Mouse (Mus musculus): Measurements from ENCODE around the gene Sv2c. TPM values are rescaled to one million over a fixed set of nuclear protein-coding genes. Genes with fewer than 3 reads are reported as not detected.
"Not testable (repeated sequence)": the region's sequence is repeated elsewhere in the genome, so short reads cannot be mapped to it uniquely, and the experiment has no call there.

Gene Sv2c
- total RNA-seq, 2 experiments from 2014 or later = 0.07 to 0.24 TPM

DNA sequence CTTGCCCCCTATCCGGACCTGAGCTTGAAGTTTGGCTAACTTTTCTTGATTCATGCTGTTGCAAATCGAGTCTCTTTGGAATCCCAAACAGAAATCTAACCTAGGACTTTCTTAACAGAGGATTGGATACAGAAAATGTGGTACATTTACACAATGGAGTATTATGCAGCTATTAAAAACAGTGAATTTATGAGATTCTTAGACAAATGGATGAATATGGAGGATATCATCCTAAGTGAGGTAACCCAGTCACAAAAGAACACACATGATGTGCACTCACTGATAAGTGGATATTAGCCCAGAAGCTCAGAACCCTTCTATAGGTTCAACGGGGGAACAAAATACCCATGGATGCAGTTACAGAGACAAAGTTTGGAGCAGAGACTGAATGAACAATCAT is 51.1 kb downstream of the Sv2c start, which contains the start of gene Gm20075:
Gene Gm20075 (minus strand): TSS at position 101 of the 400 bp plus-strand sequence.
- DNase-seq; intact Hi-C loops (cut with DNase I): not testable (repeated sequence)

DNA sequence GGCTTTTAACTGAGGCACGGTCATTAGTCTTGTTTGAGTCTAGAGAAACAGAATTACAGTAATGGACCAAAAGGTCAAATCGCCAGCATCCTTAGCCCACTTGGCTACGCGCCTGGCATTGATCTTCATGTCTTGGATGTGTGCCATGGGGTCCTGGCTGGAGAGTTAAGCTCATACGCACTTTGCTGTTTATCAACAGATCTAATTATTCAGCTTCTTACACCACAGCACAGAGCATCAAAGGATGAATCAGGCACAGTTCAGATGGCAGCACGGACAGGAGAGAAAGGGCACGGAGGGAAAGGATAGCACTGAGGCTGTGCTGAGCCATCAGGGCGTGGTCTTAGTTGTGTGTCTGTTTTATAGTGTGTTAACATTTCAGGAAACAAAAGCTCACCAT is 58.8 kb downstream of the Sv2c start:
- DNase-seq = no peak
- intact Hi-C loops (cut with DNase I) = no loop called here

DNA sequence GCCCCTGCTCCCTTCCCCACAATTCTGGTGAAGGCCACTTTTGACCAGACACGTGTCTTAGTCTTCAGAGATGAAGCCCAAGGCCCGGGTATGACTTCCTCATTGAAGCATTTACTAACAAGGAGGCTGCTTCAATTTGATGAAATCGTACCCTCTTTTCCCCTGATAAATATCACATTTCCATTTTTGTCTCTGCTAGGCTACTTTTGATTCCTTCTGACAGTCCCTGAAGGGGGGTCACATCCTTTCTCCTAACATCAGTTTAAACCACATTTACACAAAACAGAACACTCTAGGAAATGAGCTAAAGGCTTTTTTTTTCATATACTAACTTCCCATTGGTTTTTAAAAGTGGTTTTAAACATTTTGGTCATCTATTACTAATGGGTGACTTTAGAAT is 79.6 kb downstream of the Sv2c start:
- no peak for DNase-seq
- intact Hi-C loops (cut with DNase I) = no loop called here

DNA sequence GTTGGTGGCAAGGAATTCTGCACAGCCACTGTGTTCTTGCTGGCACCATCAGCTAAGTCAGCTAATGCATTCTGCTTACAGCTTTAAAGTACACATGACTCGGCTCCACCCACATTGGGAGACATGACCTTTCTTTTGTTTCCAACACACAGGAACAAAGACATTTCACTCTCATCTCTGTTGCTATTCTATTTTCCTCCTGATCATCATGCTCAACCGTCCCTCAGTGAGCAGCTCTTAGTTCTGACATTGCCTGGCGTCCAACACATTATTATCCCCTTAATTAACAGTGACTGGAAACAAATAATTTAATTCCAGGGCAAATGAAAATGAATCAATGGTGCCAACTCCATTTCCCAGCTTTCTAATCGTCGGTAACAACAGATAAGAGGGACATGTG is 87.0 kb downstream of the Sv2c start:
- intact Hi-C loops (cut with DNase I) = no loop called here
- no peak for DNase-seq

DNA sequence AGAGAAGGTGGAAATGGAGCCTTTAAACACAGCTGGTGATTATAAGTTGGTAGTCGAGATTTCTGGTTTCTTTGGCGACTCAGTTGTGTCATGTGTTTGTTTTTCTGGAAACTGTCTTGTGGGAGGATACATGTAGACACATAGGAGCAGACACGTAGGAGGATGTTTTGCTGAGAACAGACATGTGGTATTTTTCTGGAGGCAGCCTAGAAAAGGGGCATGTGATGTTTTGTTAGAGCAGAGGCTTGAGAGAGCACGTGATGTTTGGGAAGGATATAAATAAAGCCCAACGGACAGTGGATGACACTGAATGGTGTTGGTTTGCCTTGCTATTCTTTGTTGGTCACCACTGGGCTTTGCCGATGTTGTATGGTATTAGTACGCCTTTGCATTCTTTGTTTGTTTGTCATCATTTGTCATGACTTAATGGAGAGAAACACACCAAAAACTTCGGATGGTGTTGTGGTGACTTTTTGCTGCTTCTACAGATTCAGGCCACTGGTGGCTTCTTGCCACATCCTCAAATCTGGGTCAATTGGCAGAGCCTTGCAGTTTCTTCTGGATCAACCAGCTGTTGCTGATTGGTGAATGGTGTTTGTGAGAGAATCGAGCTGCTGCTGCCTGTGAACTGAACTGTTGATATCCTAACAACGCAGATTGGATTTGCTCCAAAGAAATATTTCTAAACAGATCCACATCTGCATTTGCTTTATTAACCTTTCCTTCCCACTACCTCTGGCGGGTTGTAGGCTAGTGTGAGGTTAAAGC is 91.9 kb downstream of the Sv2c start:
- intact Hi-C loops (cut with DNase I) = no loop called here
- DNase-seq = no peak

DNA sequence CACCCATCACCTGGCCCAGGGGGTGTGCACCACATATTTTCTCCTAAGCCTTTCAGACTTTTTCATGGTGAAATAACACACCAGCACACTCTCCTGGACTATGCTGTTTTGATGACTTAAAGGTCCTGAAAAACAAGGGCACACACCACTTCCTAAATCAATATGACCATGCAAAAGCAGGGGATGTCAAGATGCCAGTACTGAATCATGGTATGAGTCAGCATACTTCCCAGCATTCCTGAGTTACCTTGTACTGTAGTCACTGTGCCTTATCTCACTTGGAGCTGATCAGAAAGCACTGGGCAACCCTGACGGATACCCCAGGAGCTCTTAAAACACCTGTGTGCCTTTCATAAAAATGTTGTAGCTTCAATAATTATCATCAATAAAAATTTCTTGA is 92.8 kb downstream of the Sv2c start:
- intact Hi-C loops (cut with DNase I) = loop anchor here (10.0 kb wide), 2 partner anchors 215 to 555 kb away; no protein-coding TSS in a partner anchor
- DNase-seq = no peak

DNA sequence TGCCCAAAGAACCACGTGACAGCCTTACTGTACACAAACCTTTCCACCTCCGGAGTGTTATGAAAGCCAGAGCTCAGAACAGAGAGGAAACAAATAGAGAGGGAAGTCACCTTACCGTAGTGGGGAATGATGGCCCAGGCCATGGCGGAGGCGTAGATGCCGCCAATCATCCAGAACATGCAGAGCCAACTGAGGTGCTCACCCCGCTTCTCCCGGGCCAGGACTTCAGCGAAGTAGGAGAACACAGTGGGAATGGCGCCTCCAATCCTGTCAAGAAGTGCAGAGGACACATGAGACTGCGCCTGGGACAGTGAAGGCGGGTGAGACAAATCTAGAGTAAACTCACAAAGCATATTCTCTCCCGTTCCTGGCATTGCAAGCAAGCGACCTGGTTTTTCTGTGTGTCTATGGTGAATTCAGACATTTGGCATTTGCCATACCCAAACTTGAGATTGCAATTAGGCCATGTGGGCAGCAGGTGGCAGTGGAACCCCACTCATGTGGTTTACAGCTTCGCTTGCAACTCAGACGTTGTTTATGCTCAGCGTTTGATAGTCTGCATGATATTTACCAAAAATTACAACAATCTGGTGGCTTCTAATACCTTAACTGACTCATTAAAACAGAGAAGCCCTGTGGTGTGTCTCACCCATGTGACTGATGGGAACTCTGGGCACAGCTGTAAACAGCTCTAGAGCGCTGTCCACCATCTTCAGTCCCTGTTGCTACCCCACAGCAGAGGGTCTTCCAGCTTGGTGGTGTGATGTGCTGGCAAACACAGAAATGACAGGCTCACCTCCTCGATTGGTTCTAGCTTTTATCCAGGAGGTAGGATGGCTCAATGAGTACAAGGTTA is 101.8 kb downstream of the Sv2c start:
- intact Hi-C loops (cut with DNase I) = loop anchor here (1.0 to 10.0 kb wide), 3 partner anchors 224 to 564 kb away; no protein-coding TSS in a partner anchor
- peak; percentile 34 to 55 for DNase-seq

DNA sequence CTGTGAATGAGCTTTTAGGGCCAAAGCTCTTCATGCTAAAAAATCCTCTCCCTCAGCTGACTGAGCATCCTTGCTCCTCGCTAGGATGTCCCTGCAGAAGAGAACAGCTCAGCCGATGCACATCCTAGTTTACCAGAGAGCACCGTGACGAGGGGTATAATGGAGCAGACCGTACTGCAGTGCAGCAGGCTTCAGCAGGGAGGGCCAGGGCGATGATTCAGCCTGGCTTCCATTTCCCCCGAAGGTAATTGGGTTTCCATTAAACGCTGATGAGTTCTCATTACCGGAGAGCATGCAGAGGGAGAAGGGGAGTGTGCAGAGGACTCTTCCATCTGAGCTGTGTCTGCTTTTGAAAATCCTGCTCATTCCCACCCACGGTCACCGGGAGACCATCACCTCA is 108.5 kb downstream of the Sv2c start:
- intact Hi-C loops (cut with DNase I) = no loop called here
- DNase-seq = no peak

DNA sequence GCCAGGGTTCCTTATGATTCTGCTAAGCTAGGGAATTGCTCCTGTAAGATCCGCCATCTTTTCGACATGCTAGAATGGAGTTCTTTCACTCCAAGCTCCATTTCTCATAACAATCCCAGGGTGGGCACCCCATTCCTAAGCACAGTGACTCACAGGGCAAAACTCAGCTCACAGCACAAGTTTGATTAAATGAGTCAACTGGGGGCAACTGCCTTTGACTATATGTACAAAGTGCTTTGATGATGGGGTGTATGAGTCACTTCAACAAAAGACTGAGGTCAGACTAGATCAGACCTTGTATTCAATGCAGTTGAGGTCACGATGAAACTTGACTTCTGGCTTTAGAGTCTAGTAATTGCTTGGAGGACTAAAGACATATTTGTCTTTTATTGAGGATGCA is 116.9 kb downstream of the Sv2c start:
- intact Hi-C loops (cut with DNase I) = no loop called here

DNA sequence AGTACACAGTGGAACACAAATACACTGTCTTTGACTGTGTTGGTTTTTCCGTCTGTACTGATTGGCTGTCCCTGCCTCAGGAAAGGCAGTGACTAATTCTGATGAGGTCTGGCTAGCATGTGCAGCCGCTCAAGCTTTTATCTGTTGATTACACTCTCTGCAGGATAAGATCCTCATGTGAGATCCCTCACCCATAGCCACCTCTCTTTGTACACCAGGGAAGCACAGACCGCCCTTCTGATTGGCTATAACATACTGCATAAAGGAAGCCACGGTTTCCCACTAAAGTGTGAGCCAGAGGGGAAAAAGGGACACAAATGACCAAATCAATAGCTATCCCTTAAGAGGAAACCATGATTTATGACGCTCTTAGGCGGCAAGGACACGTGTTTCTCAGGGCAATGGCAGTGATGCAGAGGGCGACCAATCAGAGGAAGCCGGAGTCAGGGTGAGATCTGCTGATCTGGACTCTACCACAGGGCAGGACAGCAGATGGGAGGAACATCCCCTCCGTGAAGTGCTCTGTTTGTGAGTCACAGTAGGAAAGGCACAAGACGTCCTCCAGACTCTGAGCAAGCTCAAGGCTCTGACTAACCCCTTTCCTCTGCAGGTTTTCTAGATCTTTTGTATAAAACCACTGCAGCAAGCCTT is 121.4 kb downstream of the Sv2c start:
- no peak for DNase-seq
- intact Hi-C loops (cut with DNase I) = no loop called here

More for the DNA sequence above, 116.9 kb downstream of the Sv2c start:
- no peak for DNase-seq

DNA sequence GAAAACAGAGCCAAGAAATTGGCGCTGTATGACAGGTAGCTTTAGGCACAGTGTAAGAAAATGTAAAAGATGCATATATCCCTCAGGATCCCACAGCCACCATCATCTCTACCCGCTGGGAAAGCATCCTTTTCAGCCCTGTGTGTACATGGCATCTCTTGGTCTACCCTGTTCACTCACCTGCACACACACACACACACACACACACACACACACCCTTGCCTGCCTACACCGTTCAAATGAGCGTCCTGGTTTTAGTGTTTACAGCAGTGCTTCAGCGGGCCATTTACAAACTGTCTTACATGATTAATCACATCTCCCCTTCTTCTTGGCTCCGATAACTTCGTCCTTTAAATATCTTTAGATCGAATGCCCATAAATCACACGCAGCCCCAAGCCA is 123.4 kb downstream of the Sv2c start:
- no peak for DNase-seq
- intact Hi-C loops (cut with DNase I) = no loop called here

DNA sequence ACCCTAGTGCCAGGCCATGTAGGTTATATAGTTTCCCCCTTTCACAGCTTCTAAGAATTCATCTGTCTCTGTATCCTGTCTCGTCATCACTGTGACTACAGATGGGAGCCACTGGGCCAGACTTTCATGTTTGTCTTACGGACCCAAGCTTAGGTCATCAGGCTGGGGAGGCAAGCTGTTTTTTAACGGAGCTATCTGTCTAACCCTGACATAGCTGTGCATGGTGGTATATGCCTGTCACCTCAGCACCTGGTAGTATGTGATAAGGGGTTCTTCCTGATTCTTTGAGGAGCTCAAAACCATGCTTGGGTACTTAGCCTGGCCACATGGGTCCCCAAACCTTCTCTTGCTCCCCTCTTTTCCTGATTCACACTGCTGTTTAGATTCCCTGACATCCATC is 124.2 kb downstream of the Sv2c start:
- no peak for DNase-seq
- intact Hi-C loops (cut with DNase I) = no loop called here

DNA sequence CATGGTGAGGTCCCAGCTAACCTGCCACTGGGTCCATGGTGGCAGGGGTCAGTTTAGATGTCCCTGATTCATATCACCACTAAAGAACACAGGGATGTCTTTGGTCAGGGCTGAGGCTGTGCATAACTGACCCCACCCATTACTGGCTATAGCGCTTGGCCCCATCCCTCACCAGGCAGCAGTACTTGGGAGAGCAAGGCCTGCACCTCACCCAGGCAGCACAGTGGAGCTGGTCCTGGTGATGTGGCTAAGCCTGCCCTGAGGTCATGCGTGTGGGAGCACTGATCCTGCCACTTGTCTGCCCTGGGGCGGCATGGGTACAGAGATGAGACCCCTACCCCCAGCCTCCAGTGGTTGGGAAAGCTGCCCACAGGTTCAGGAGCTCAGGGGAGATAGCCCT is 128.8 kb downstream of the Sv2c start:
- intact Hi-C loops (cut with DNase I) = no loop called here
- no peak for DNase-seq

DNA sequence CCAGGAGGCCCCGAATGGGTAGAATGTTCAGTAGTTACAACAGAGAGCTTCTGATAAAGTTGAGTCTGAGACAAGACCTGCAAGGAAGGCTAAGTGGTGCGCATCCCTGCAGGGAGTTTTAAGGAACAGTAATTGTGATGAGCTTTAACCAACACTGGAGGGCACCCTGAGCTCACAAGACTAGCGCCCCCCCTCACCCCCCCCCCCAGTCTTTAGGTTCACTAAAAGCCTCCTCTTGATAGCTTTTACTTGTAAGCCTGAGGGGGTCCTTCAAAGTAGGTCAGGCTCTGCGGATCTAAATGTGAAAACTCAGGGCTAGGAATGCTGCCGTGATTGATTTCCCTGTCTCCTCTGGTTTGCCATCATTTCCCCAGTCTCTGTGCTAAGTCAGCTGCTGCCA is 129.9 kb downstream of the Sv2c start:
- DNase-seq = no peak
- intact Hi-C loops (cut with DNase I) = no loop called here

DNA sequence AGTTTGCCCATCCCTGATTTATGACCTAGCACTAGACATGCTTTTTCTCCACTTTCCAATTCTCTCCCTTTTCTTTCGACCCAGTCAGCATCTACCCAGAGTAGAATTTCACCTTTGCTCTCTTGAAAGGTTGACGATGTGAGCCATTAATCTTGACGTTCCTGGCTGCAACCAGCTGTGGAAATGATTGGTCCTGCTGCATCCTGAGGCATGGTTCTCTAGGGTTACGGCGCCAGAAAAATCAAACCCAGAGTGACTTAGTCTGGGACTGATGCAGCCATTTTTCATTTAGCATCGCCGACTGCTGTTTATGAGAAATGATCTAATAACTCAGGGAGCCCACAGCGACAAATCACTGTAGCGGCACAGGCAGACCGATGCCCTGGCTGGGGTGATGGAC is 133.0 kb downstream of the Sv2c start:
- DNase-seq = no peak
- intact Hi-C loops (cut with DNase I) = no loop called here

DNA sequence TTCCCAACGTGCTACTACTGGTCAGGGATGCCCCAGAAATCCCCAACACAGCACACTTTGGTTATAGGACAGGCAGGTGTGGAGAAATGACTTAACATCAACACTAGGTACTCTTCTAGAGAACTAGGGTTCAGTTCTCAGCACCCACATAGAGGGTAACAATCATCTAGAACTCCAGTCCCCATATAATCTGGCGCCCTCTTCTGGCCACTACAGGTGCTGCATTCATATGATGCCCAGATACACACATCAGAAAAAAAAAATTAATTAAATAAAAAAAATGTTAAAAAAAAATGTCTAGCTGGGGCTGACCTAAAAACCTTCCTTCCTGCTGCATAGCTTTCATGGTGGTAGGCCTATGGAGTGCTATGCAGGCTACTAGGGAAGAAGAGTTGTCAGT is 135.1 kb downstream of the Sv2c start:
- intact Hi-C loops (cut with DNase I) = no loop called here

DNA sequence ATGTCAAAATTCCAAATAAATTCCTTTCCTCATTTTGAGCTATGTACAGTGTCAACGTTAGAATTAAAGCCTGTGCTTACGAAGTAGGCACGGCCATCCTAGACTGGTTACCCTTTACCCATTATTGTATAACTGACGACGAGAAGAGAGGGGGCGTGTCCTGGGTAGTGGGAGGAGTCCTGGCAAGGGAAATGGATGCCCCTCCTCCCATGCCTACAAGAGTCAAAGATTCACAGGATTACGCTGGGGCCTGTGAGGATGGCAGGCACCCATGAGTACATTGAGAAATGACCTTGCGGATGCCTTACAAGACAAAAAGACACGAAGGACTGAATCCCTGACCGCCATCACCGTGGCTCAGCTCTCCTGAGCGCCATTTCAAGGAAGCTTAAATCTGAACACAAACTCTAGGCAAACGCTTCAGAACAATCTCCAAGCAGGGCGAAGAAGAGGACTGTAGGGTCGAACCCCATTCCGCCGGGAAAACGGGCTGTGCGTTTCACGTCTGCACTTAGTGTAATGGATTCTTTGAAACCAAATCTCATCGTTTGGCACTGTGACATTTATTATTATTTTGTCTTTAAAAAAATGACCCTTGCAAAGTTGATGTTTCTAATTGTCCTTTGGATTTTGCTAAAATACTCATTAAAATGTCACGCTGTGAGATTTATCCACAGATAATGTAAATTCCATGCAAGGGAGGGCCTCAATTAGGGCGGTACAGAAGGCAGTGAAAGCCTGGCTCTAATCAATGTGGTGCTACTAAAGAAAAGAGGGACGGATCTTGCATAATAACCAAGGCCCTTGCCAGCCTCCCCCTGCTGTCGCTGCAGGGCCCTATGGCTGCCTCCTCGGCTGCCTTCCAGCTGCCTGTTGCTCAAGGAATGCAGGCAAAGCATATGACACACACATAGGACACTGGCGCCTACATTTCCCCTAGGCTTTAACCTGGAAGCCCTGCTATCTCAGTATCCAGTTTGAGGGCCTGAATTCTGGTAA is 137.4 kb downstream of the Sv2c start:
- no peak for DNase-seq
- intact Hi-C loops (cut with DNase I) = no loop called here

More for the DNA sequence above, 135.1 kb downstream of the Sv2c start:
- DNase-seq = no peak

DNA sequence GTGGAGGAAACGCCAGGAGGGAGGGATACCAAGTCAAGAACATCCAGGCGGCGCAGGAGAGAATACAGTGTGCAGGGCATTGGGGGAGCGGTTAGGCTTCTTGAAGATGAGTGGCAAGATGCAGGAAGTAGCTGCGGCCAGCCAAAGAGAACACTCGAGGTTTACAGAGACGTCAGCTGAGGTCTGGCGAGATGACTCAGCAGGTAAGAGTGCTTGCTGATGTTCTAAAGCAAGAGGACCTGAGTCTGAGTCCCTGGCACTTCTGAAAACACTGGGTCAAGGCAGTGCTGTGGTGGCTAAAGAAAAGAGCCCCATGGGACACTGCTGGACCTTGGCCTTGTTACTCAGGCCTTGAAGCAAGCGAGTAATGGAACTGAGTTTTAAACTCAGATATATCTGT is 144.2 kb downstream of the Sv2c start:
- intact Hi-C loops (cut with DNase I) = no loop called here
- no peak for DNase-seq

DNA sequence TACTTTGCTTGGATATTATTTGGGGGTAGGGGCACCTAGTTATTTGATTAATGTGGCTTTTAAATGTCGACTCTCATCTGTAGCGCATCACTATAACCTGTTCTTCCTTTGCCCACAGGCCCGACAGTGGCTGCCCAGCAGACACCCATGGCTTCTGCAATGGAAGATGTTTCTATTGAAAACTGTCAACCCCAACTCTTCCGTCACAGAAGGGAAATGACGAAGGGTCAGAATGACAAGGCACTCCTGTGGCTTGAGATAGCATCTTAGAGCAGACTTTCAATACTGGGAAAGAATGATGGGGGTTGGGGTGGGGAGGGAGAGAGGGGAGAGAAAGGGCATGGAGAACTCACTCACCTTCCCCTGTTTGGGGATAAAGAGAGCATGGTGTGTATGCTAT is 145.2 kb downstream of the Sv2c start:
- no peak for DNase-seq
- intact Hi-C loops (cut with DNase I) = no loop called here

DNA sequence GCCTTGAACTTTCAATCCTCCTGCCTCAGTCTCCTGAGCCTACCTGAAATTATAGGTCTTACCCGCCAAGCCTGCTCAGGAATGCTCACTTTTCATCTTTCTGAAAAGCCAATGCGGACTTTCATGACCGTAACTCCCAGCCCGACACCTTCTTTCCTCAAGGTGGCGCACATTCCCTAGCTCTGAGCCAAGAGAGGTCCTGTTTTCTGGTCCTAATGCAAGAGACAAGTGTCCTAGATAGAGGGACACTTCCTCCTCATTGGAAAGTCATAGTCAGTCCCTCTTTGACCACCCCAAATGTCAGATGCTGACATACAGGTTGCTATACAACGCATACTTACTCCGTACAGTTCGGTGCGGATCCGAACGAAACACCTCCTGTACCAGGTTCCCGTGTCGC is 146.0 kb downstream of the Sv2c start:
- DNase-seq = no peak

More for the DNA sequence above, 146.0 kb downstream of the Sv2c start:
- intact Hi-C loops (cut with DNase I) = no loop called here

Measured in heart, postnatal 14 days (tissue).